Mouse (Mus musculus) E14TG2a.4 (cell line): ENCODE measurements at regions not wholly inside any gene's neighbourhood (a gene's known extent, or its start where the extent isn't known, plus 50 kb on each side); places are given as distances from the start of the nearest gene placed in this dataset.

Source experiments
- H3K27me3 ChIP-seq: 2 replicates; pipeline ENCODE4 v1.6.1; 2014; ENCODE audit warnings: low read length, control low read depth; ENCODE audit not compliant: insufficient read depth
- H3K36me3 ChIP-seq: 2 replicates; pipeline ENCODE4 v1.6.1; 2014; ENCODE audit warnings: low read length, control low read depth; ENCODE audit not compliant: insufficient read depth
- H3K4me1 ChIP-seq: replicated peaks from 2 replicates; pipeline ENCODE4 v1.6.1; 2014; ENCODE audit warnings: low read depth, low read length, control low read depth
- H3K4me3 ChIP-seq: replicated peaks from 2 replicates; pipeline ENCODE4 v1.5.1; 2014; ENCODE audit warnings: mild to moderate bottlenecking, low read length
- H3K9me3 ChIP-seq: 2 replicates; pipeline ENCODE4 v1.6.1; 2014; ENCODE audit warnings: low read length, control low read depth
- CTCF ChIP-seq: conservative IDR thresholded peaks from 2 replicates; pipeline ENCODE4 v1.5.1; 2014; ENCODE audit warnings: low read length
- NANOG ChIP-seq: IDR thresholded peaks from 2 replicates; pipeline ENCODE4 v1.6.1; 2014; ENCODE audit warnings: borderline replicate concordance, low read length, mixed read lengths
- POU5F1 ChIP-seq: IDR thresholded peaks from 2 replicates; pipeline ENCODE4 v1.6.1; 2014; ENCODE audit warnings: low read length, borderline replicate concordance

GRCm38 (mm10) chr12:35209399-35209798 lies 162.4 kb downstream of the Snx13 start:
- no peak for TF ChIP-seq CTCF
- TF ChIP-seq POU5F1 = no peak
- TF ChIP-seq NANOG = no peak
- Histone ChIP-seq H3K4me3 (no peak overlapping the region), H3K36me3 (no peaks in the 10 kb centered on the region), H3K4me1 (no peaks in the 10 kb centered on the region), H3K27me3 (no peaks in the 10 kb centered on the region), H3K9me3 (no peaks in the 10 kb centered on the region)

- H3K4me1 ChIP-seq = no peaks in the 10 kb centered on the region
- TF ChIP-seq CTCF (no peak), NANOG (no peak), POU5F1 (no peak)
- no peaks in the 10 kb centered on the region for H3K9me3 ChIP-seq
Observed at GRCm38 (mm10) chr12:35207605-35208004, 160.6 kb downstream of the Snx13 start.

GRCm38 (mm10) chr12:35203398-35203797 lies 156.4 kb downstream of the Snx13 start:
- no peak overlapping the region for H3K4me3 ChIP-seq
- no peaks in the 10 kb centered on the region for H3K27me3 ChIP-seq
- TF ChIP-seq POU5F1 = no peak
- no peak for TF ChIP-seq NANOG
- no peak for TF ChIP-seq CTCF
- H3K4me1 ChIP-seq = no peaks in the 10 kb centered on the region
- peaks cover 13% of the 10 kb centered on the region for H3K9me3 ChIP-seq
- H3K36me3 ChIP-seq = no peaks in the 10 kb centered on the region

More at GRCm38 (mm10) chr12:35207605-35208004, 160.6 kb downstream of the Snx13 start:
- Histone ChIP-seq H3K4me3 (no peak overlapping the region), H3K36me3 (no peaks in the 10 kb centered on the region), H3K27me3 (no peaks in the 10 kb centered on the region)

- no peak overlapping the region for H3K4me3 ChIP-seq
- peaks cover 22% of the 10 kb centered on the region for H3K9me3 ChIP-seq
- no peaks in the 10 kb centered on the region for H3K4me1 ChIP-seq
- H3K36me3 ChIP-seq = no peaks in the 10 kb centered on the region
- H3K27me3 ChIP-seq = no peaks in the 10 kb centered on the region
- no peak for TF ChIP-seq POU5F1
- TF ChIP-seq NANOG = no peak
- no peak for TF ChIP-seq CTCF
Observed at GRCm38 (mm10) chr12:35200110-35200509, 153.1 kb downstream of the Snx13 start.
